Mouse (Mus musculus) E14TG2a.4 (cell line): ENCODE data around the gene Zfp874b.
"Not testable (repeated sequence)": the region's sequence is repeated elsewhere in the genome, so short reads cannot be mapped to it uniquely, and the experiment has no call there.

Experiments
- H3K27me3 ChIP-seq: 2 replicates; pipeline ENCODE4 v1.6.1; 2014; ENCODE audit warnings: low read length, control low read depth; ENCODE audit not compliant: insufficient read depth
- H3K36me3 ChIP-seq: 2 replicates; pipeline ENCODE4 v1.6.1; 2014; ENCODE audit warnings: low read length, control low read depth; ENCODE audit not compliant: insufficient read depth
- H3K4me1 ChIP-seq: replicated peaks from 2 replicates; pipeline ENCODE4 v1.6.1; 2014; ENCODE audit warnings: low read depth, low read length, control low read depth
- H3K4me3 ChIP-seq: replicated peaks from 2 replicates; pipeline ENCODE4 v1.5.1; 2014; ENCODE audit warnings: mild to moderate bottlenecking, low read length
- H3K9me3 ChIP-seq: 2 replicates; pipeline ENCODE4 v1.6.1; 2014; ENCODE audit warnings: low read length, control low read depth
- CTCF ChIP-seq: conservative IDR thresholded peaks from 2 replicates; pipeline ENCODE4 v1.5.1; 2014; ENCODE audit warnings: low read length
- NANOG ChIP-seq: IDR thresholded peaks from 2 replicates; pipeline ENCODE4 v1.6.1; 2014; ENCODE audit warnings: borderline replicate concordance, low read length, mixed read lengths
- POU5F1 ChIP-seq: IDR thresholded peaks from 2 replicates; pipeline ENCODE4 v1.6.1; 2014; ENCODE audit warnings: low read length, borderline replicate concordance

Gene Zfp874b

GRCm38 (mm10) chr13:67469274-67469673 is 14.8 kb downstream of the Zfp874b start:
- H3K4me3 ChIP-seq: no peak overlapping the region
- peaks cover 4% of the 10 kb centered on the region for H3K9me3 ChIP-seq
- H3K36me3 ChIP-seq: peaks cover 15% of the 10 kb centered on the region
- no peaks in the 10 kb centered on the region for H3K4me1 ChIP-seq
- no peaks in the 10 kb centered on the region for H3K27me3 ChIP-seq
- TF ChIP-seq NANOG (no peak), POU5F1 (no peak), CTCF (no peak)

GRCm38 (mm10) chr13:67463506-67464185 is 20.4 kb downstream of the Zfp874b start:
- not testable (repeated sequence) for H3K4me3 ChIP-seq
- peaks cover 11% of the 10 kb centered on the region for H3K9me3 ChIP-seq

DNA sequence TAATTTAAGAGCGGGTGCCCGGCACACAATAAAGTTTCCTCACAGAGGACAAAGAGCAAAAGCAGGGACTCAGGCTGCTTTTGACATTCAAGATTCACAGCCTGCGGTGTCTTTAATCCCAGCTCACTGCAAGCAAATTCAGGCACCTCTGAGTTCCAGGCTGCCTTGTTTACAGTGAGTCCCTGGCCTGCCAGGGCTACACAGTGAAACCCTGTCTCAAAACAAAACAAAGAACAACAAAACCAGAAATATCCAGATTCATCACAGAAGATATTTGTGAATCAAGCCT is 32.1 kb downstream of the Zfp874b start:
- Histone ChIP-seq H3K27me3 (no peaks in the 10 kb centered on the region), H3K9me3 (no peaks in the 10 kb centered on the region), H3K36me3 (peaks cover 6% of the 10 kb centered on the region), H3K4me3 (peak overlapping the region; percentile 79), H3K4me1 (peaks cover 21% of the 10 kb centered on the region)
- no peak for TF ChIP-seq POU5F1
- no peak for TF ChIP-seq NANOG
- TF ChIP-seq CTCF: no peak

More at GRCm38 (mm10) chr13:67463506-67464185, 20.4 kb downstream of the Zfp874b start:
- not testable (repeated sequence) for H3K27me3 ChIP-seq, H3K36me3 ChIP-seq, H3K4me1 ChIP-seq

- Histone ChIP-seq H3K9me3 (no peaks in the 10 kb centered on the region), H3K4me1 (peaks cover 21% of the 10 kb centered on the region), H3K4me3 (peak within 1 kb of the TSS; percentile 79), H3K27me3 (no peaks in the 10 kb centered on the region), H3K36me3 (peaks cover 6% of the 10 kb centered on the region)
- TF ChIP-seq POU5F1 (no peak), NANOG (no peak), CTCF (no peak)
These were observed 32.7 kb downstream of the Zfp874b start, which contains the start of gene Zfp874a for GRCm38 (mm10) chr13:67451172-67452020. Zfp874a (minus strand) TSS chr13:67451624.

GRCm38 (mm10) chr13:67437095-67437494 is 47.0 kb downstream of the Zfp874b start:
- not testable (repeated sequence) for H3K4me3 ChIP-seq, H3K4me1 ChIP-seq, H3K9me3 ChIP-seq, H3K27me3 ChIP-seq, H3K36me3 ChIP-seq

DNA sequence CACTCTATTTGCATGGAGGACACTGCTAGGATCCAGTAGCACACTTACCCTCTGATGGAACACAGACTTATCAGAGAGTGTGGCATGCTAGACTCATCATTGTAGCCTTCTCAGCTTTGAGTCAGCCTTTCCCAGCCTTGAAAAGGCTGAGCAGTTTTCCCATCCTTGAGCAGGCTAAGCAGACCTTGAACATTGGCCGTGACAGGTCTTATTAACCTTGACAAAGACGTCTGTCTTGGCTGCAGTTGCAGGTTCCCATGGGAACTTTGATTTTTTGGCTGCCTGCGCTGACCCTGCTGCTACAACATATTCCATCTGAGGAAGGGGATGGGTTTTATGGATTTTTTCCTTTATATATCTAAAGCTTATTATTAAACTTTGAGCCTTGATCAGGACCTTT is 55.9 kb downstream of the Zfp874b start:
- TF ChIP-seq NANOG (no peak), POU5F1 (no peak), CTCF (no peak)
- peak overlapping the region; percentile 53 for H3K4me3 ChIP-seq
- peaks cover 3% of the 10 kb centered on the region for H3K36me3 ChIP-seq
- no peaks in the 10 kb centered on the region for H3K27me3 ChIP-seq
- peaks cover 53% of the 10 kb centered on the region for H3K4me1 ChIP-seq
- H3K9me3 ChIP-seq: peaks cover 7% of the 10 kb centered on the region; the same call in 1 of the 2 replicates

DNA sequence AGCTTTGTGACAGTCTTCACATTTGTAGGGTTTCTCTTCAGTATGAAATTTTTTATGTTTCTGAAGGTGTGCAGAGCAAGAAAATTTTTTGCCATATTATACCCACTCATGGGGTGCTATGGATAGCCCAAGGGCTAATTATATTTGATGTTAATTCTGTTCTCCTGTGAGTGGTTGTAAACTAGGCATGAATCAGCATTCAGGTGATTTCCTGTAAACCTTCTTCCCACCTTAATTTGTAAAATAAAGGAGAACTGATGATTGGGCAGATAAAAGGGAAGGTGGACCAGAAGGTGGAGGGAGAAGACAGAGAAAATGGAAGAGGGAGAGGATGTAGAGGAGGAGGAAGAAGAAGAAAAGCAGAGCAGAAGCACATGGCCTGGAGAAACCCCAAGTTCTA is 58.4 kb downstream of the Zfp874b start:
- H3K9me3 ChIP-seq, H3K36me3 ChIP-seq, H3K4me3 ChIP-seq, H3K27me3 ChIP-seq: not testable (repeated sequence)
- H3K4me1 ChIP-seq: peaks cover 65% of the 10 kb centered on the region

GRCm38 (mm10) chr13:67422532-67422931 is 61.5 kb downstream of the Zfp874b start:
- Histone ChIP-seq H3K4me3 (peak overlapping the region; percentile 92; the same call in 1 of the 2 replicates), H3K36me3 (peaks cover 11% of the 10 kb centered on the region), H3K4me1 (peaks cover 60% of the 10 kb centered on the region)
- H3K9me3 ChIP-seq, H3K27me3 ChIP-seq: not testable (repeated sequence)
